Mouse (Mus musculus): Measurements from ENCODE around the gene Slc39a9. TPM values are rescaled to one million over a fixed set of nuclear protein-coding genes. Genes with fewer than 3 reads are reported as not detected.

Gene Slc39a9
- total RNA-seq, 2 experiments from 2014 or later = 9.8 to 10.2 TPM

DNA sequence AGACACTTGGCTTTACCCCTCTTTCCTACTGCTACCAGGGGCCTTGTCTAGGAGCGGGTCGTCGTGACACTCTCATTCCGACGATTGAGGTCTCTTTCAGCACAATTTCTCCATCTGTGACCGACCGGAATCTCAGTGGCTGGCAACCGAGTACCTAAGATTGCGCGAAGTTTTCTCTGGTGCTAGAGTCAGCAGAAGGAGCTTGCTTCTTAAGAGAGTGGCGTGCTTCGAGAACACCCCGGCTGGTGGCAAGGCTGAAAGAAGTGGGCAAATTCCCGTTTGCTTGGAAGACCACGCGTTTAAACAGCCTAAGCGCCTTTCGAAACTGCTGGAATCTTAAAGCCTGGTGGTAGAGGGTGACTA lies 804 bp downstream of the Slc39a9 start:
- no peak for DNase-seq
- intact Hi-C loops (cut with DNase I; ENCODE audit: low total_unique reads) = no loop called here

GRCm38 (mm10) chr12:80646377-80646776 lies 2.7 kb downstream of the Slc39a9 start:
- no peak for DNase-seq
- intact Hi-C loops (cut with DNase I; ENCODE audit: low total_unique reads) = no loop called here

DNA sequence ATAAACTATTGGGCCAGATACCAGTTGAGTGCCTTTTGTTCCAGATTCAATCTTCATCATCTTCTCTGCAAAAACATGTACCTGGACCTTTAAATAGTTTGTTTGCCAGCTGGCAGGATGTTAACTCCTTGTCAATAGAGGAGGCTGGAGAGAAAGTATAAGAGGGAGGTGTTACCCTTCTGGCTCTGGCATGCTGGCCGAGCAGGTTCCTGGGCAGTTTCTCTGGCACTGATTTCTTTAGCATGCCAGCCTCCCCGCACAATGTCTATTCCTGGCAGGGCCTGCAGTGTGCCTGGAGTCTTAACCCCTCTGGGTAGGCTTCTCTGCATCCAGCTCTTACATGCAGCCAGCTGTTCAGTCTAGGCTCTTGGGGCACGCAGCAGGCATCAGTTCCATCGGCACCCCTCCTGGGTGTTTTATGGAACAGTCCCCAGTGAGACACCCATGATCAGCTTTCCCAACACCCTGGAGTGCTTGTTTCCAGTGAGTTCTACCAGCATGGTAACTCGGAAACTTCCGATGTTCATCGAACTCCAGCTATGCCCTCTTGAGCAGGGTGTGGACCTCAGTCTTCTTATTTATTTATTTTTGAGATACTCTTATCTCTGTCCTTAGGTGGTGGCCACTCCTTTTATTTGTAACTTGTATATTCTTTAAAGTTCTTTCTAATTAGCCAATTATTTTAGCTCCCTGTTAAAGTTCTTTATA lies 10.4 kb downstream of the Slc39a9 start:
- peak; percentile 18 for DNase-seq
- intact Hi-C loops (cut with DNase I; ENCODE audit: low total_unique reads) = no loop called here

DNA sequence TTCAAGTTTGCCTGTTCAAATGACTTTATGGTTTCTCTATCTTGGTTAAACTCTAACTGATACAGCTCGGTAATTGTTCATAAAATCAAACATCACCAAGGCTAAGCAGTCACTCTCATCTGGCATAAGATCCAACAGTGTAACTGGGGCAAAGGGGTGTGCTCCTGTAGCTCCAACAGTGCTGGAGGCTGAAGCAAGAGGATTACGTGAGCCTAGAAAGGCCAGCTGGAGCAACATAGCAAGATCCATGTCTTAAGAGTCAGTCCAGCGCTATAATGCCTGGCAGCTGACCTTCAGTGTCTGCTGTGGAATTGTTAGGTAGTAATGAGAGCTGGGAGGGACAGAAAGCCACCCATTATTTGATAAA lies 11.0 kb downstream of the Slc39a9 start:
- no peak for DNase-seq

GRCm38 (mm10) chr12:80658661-80659060 lies 15.0 kb downstream of the Slc39a9 start:
- no peak for DNase-seq
- intact Hi-C loops (cut with DNase I; ENCODE audit: low total_unique reads) = no loop called here

More for the DNA sequence above, 11.0 kb downstream of the Slc39a9 start:
- intact Hi-C loops (cut with DNase I; ENCODE audit: low total_unique reads) = no loop called here

DNA sequence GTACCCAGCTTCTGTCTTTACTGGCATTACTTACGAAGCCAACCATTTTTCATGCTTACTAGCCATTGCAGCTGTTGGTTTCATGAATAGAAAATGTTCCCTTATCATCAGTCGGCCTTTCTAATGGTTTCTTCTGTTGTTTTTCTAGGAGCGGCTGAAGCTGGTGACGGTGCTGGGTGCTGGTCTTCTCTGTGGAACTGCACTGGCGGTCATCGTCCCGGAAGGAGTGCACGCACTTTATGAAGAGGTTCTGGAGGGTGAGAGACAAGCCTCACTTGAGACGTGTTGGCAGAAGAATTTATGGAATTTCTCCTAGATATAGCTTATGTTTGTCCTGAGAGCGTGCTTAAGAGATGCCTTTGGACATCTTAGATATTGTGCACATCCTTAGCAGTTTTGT lies 18.6 kb downstream of the Slc39a9 start:
- intact Hi-C loops (cut with DNase I; ENCODE audit: low total_unique reads) = no loop called here

DNA sequence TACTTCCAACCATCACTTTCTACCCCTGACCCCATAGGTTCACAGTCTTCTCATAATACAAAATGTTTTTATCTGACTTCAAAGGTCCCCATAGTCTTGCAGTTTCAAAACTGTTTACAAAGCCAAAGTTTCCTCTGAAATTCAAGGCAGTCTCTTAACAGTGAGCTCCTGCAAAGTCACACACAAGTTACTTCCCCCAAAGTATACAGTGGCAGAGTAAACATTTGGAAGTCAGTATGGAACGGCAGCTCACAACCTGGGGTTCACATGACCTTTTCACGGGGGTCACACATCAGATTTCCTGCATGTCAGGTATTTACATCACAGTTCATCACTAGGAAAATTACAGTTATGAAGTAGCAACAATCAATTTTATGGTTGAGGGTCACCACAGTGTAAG lies 20.3 kb downstream of the Slc39a9 start:
- intact Hi-C loops (cut with DNase I; ENCODE audit: low total_unique reads) = no loop called here
- no peak for DNase-seq

More for the DNA sequence above, 18.6 kb downstream of the Slc39a9 start:
- no peak for DNase-seq

DNA sequence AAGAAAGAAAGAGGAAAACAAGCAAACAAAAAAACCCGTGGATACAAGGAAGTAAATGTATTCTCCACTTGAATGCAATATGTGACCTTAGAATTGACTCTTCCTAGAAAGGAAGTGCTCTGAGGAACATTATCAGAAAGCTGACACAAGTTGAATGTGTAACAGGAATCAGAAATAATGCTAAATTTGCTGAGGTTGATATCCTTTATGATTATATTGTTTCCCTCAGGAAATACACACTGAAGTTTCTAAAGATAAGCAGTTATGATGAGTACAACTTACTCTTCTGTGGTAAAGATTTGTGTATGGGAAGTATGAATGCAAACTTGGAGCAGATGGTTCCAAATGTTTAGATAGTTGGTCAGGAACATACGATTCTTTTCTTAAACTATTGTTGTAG lies 24.7 kb downstream of the Slc39a9 start:
- DNase-seq = no peak
- intact Hi-C loops (cut with DNase I; ENCODE audit: low total_unique reads) = no loop called here

DNA sequence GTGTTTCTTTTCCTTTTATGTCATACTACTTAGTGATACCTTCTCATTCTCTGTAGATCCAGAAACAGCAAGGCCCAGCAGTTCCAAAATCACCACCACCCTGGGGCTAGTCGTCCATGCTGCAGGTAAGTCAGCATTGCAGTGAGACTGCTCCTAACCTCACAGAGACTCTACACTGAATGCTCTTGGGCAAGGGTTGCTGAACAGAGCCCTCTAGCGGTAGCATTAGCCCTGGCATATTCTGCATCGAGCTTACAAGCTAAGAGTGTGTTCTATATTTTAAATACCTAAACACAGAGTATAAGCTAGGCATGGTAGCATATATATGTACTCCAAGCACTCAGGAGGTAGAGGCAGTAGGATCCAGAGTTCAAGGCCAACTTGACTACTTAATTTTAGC lies 29.5 kb downstream of the Slc39a9 start:
- intact Hi-C loops (cut with DNase I; ENCODE audit: low total_unique reads) = no loop called here
- peak; percentile 36 for DNase-seq

DNA sequence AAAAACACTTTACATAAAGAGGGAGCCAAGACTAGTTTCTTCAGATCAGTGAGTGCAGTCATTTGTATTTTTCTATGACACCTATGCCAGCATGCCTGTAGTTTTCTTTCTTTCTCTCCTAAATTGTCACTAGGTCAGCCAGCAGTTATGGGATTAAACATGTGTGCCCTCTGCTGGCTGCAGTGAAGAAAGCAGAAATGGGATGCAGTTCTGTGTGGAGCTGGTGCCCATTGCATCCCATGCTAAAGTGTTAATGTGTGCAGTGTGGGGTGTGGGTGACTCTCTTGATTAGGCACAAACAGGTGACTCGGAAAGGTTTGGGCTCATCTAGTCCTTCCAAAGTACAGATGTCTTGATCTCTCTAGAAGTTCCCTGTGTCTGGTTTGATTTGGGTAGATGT lies 37.7 kb downstream of the Slc39a9 start:
- intact Hi-C loops (cut with DNase I; ENCODE audit: low total_unique reads) = no loop called here
- DNase-seq = peak; percentile 14

- DNase-seq = no peak
- intact Hi-C loops (cut with DNase I; ENCODE audit: low total_unique reads) = no loop called here
Observed at GRCm38 (mm10) chr12:80683554-80683953, 39.9 kb downstream of the Slc39a9 start.

DNA sequence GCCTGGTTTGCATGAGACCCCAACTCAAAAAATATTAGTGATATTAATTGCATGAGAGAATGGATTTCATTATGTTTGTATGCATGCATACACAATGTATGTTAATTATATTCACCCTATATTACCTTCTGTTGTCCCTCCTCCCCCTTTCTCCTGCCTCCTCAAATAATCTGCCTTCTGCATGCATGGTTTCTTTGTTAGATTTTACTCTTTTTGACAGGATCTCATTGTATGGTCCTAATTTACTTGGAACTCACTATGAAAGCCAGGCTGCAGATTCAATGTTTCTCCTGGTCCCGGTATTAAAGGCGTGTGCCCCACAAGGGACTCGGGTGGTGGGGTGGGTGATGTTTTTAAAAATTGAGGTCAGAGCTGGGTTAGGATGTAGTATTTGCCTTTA lies 40.6 kb downstream of the Slc39a9 start:
- intact Hi-C loops (cut with DNase I; ENCODE audit: low total_unique reads) = no loop called here
- no peak for DNase-seq

DNA sequence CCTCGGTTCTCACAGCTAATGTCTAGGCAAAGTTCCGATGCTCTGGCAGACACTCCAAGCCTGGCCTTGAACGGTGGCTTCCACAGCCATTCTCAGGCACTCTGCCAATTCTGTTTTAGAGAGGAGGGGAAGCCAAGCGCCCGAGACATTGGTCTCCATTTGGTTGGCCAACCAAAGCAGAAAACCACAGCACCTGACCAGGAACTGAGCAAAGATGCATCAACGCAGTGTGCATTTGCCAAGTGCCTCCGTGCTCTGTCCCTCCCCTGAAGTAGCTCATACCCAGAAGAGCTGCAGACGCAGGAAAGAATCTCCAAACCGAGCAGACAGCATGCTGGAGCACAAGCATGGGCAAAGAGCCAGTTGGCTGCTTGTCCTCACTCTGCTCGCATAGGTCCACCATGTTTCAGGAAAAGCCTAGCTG lies 44.1 kb downstream of the Slc39a9 start:
- DNase-seq = peak; percentile 20

GRCm38 (mm10) chr12:80689696-80690095 lies 46.0 kb downstream of the Slc39a9 start:
- DNase-seq = no peak

More for the DNA sequence above, 44.1 kb downstream of the Slc39a9 start:
- intact Hi-C loops (cut with DNase I; ENCODE audit: low total_unique reads) = no loop called here

DNA sequence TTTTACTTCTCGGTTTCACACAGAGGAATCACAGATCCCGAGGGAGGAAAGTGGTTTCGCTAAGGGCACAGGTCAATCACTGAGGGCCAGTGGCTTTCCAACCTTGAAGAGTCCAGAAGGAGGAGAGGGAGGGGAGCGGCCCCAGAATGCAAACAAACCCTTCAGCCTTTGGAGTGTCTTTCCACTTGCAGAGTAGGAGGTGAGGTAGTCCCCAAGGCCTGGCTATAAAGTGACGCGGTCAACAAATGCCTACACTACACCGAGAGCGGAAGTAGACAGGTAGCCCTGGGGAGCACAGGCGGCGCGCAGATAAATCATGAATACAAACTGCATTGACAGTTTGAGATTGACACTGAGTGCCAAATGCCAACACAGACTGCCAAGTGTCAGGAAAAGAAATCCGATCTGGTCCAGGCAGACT lies 48.0 kb downstream of the Slc39a9 start:
- DNase-seq = peak; percentile 28

More at GRCm38 (mm10) chr12:80689696-80690095, 46.0 kb downstream of the Slc39a9 start:
- intact Hi-C loops (cut with DNase I; ENCODE audit: low total_unique reads) = no loop called here

DNA sequence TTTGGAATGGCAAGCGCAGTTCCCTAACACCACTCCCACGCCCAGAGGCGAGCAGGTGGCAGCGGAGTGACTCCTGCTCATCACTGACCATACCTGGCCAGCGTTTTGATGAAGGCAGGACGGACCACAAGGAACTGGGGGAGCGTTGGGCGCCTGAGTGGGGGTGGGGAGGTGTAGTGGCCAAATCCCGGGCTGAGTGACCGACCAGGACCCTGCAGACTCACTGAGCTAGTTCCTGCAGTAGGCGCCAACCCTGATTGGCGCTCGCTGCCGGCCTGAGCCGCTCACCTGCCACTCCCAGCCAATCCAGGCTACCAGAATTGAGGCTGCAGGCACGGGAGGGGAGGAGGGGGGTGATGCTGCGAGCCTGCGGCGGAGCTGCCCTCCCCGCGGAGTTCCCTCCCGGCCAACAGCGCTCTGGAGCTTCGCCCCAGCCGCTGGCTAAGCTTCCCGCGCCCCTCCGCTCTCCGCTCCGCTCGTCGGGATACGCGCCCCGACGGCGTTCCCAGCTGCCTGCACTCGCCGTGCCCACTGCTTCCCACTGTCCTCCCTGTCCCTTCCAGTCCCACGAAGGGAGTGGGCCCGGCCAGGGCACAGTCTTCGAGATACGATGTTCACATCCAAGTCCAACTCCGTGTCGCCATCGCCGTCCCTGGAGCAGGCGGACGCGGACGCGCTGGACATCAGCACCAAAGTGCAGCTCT lies 48.7 kb downstream of the Slc39a9 start, which contains the start of gene Plekhd1:
Plekhd1 (plus strand) TSS at position 323 of the 704 bp plus-strand sequence.
- peak; percentile 23 for DNase-seq

More for the DNA sequence above, 48.0 kb downstream of the Slc39a9 start:
- intact Hi-C loops (cut with DNase I; ENCODE audit: low total_unique reads) = no loop called here

DNA sequence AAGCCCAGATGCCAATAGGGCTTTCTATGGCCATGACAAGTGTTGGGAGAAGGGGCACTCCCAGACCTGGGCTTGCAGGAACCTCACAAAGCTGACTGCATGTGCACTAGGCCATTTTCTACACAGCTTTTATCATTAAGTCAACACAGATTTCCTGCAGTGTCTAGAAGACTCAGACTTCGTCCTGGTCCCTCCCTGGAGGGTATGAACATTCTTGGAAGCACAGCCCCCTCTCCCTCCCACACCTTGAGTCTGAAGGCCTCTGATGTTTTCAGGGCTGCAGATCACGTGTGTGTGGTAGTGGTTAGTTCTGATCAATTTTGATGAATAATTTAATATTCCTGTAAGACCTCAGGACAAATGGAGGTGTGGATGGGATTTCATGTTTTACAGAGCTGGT lies 50.0 kb downstream of the Slc39a9 start:
- intact Hi-C loops (cut with DNase I; ENCODE audit: low total_unique reads) = no loop called here
- no peak for DNase-seq

More for the DNA sequence above, 48.7 kb downstream of the Slc39a9 start, which contains the start of gene Plekhd1:
- intact Hi-C loops (cut with DNase I; ENCODE audit: low total_unique reads) = no loop called here

DNA sequence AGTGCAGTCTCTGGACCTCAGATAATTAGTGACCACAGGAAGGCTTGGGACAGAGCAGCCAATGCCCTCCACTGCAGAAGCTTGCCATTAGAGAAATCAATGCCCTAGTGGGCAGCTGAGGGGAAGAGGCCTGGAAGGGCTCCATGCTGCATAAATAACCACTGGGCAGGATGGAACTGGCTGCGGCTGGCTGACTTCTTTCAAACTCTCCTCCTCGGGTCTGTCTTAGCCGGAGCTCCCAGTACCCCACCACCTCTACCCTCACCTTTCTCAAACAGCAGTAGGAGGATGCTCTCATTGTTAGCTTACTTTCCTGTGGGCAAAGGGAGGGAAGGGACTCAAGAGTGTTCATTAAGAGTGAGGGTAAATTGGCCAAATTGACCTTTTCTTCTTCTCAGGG lies 51.3 kb downstream of the Slc39a9 start:
- intact Hi-C loops (cut with DNase I; ENCODE audit: low total_unique reads) = no loop called here
- DNase-seq = no peak

- DNase-seq = no peak
- intact Hi-C loops (cut with DNase I; ENCODE audit: low total_unique reads) = no loop called here
Observed at GRCm38 (mm10) chr12:80698526-80699143, 55.0 kb downstream of the Slc39a9 start.

GRCm38 (mm10) chr12:80699144-80699531 lies 55.5 kb downstream of the Slc39a9 start:
- DNase-seq = no peak
- intact Hi-C loops (cut with DNase I; ENCODE audit: low total_unique reads) = no loop called here

DNA sequence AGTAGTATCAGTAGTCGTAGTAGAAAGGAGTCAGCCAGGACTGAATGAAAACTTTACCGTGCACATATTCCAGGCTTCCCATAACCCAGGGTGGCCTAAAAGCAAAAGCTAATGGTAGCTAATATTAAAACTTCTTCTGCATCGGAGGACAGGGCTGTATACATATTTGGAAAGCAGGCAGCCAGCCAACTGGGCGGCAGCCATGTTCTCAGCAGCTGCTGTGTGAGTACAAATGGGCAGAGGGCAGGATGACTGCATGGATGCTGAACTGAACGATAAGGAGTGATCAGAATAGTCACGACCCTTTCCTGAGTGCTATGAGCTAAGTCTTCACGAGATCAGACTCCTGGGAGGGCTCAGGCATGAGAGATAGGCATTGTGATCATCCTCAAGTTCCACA lies 57.6 kb downstream of the Slc39a9 start:
- intact Hi-C loops (cut with DNase I; ENCODE audit: low total_unique reads) = no loop called here
- no peak for DNase-seq
